Mouse (Mus musculus): ENCODE measurements around the gene Pdpn. TPM values are rescaled to one million over a fixed set of nuclear protein-coding genes. Genes with fewer than 3 reads are reported as not detected.

Gene Pdpn
- polyA plus RNA-seq, 1 experiment from 2014 or later: 25.4 TPM

GRCm38 (mm10) chr4:143298431-143299315, 691 bp downstream of the Pdpn start:
- Histone ChIP-seq H3K27ac (replicated peaks) (peak overlapping the region; percentile 43), H3K9me3 (no peaks in the 10 kb centered on the region), H3K4me1 (peaks cover 46% of the 10 kb centered on the region), H3K27me3 (replicated peaks) (peaks cover 37% of the 10 kb centered on the region), H3K4me2 (peak overlapping the region; percentile 73), H3K36me3 (peaks cover 1% of the 10 kb centered on the region; the same call in 1 of the 2 replicates), H3K9ac (peak overlapping the region; percentile 81), H3K4me3 (peak overlapping the region; percentile 60)
- ATAC-seq (ENCODE audit: extremely low read depth, insufficient number of reproducible peaks, low FRiP score, low TSS enrichment): peak; percentile 38; the same call in 1 of the 2 replicates
- WGBS: 8% methylated on average over 24 of the region's 24 CpGs

- WGBS: 24% methylated on average over 12 of the region's 12 CpGs
- ATAC-seq (ENCODE audit: extremely low read depth, insufficient number of reproducible peaks, low FRiP score, low TSS enrichment): no peak
- peaks cover 46% of the 10 kb centered on the region for H3K4me1 ChIP-seq
- H3K27ac ChIP-seq (replicated peaks): no peak overlapping the region
- H3K9me3 ChIP-seq: no peaks in the 10 kb centered on the region
- peak overlapping the region; percentile 51 for H3K4me2 ChIP-seq
- peak overlapping the region; percentile 8; the same call in 1 of the 2 replicates for H3K9ac ChIP-seq
- H3K4me3 ChIP-seq: peak overlapping the region; percentile 27
- H3K27me3 ChIP-seq (replicated peaks): peaks cover 32% of the 10 kb centered on the region
- H3K36me3 ChIP-seq: peaks cover 13% of the 10 kb centered on the region; the same call in 1 of the 2 replicates
Measured at GRCm38 (mm10) chr4:143297016-143297556, 2.3 kb downstream of the Pdpn start.

- H3K4me2 ChIP-seq: no peak overlapping the region; the same call in 1 of the 2 replicates
- H3K9me3 ChIP-seq: no peaks in the 10 kb centered on the region
- H3K4me1 ChIP-seq: peaks cover 45% of the 10 kb centered on the region
- no peak overlapping the region for H3K4me3 ChIP-seq
- H3K27ac ChIP-seq (replicated peaks): no peak overlapping the region
- H3K9ac ChIP-seq: no peak overlapping the region
- peaks cover 28% of the 10 kb centered on the region for H3K27me3 ChIP-seq (replicated peaks)
- ATAC-seq (ENCODE audit: extremely low read depth, insufficient number of reproducible peaks, low FRiP score, low TSS enrichment): no peak
- WGBS: 53% methylated on average over 5 of the region's 5 CpGs
- peaks cover 13% of the 10 kb centered on the region; the same call in 1 of the 2 replicates for H3K36me3 ChIP-seq
Measured at GRCm38 (mm10) chr4:143296153-143296552, 3.2 kb downstream of the Pdpn start.

- WGBS: 62% methylated on average over 6 of the region's 6 CpGs
Measured at GRCm38 (mm10) chr4:143294324-143294723, 5.0 kb downstream of the Pdpn start.

GRCm38 (mm10) chr4:143288880-143289279, 10.5 kb downstream of the Pdpn start:
- Histone ChIP-seq H3K4me2 (no peak overlapping the region), H3K9ac (0 out of 2 replicates have a peak overlapping the region, but pooled peaks have one; percentile 33), H3K4me1 (peaks cover 19% of the 10 kb centered on the region), H3K4me3 (no peak overlapping the region), H3K36me3 (peaks cover 13% of the 10 kb centered on the region; the same call in 1 of the 2 replicates), H3K27me3 (replicated peaks) (no peaks in the 10 kb centered on the region), H3K9me3 (no peaks in the 10 kb centered on the region), H3K27ac (replicated peaks) (peak overlapping the region; percentile 32; the same call in 1 of the 2 replicates)
- ATAC-seq (ENCODE audit: extremely low read depth, insufficient number of reproducible peaks, low FRiP score, low TSS enrichment): no peak
- WGBS: 25% methylated on average over 7 of the region's 7 CpGs

More at GRCm38 (mm10) chr4:143294324-143294723, 5.0 kb downstream of the Pdpn start:
- Histone ChIP-seq H3K4me2 (no peak overlapping the region), H3K27me3 (replicated peaks) (peaks cover 14% of the 10 kb centered on the region), H3K9ac (no peak overlapping the region), H3K4me3 (no peak overlapping the region), H3K36me3 (peaks cover 13% of the 10 kb centered on the region; the same call in 1 of the 2 replicates), H3K27ac (replicated peaks) (no peak overlapping the region), H3K4me1 (peaks cover 39% of the 10 kb centered on the region), H3K9me3 (no peaks in the 10 kb centered on the region)
- ATAC-seq (ENCODE audit: extremely low read depth, insufficient number of reproducible peaks, low FRiP score, low TSS enrichment): no peak

GRCm38 (mm10) chr4:143288473-143288872, 10.9 kb downstream of the Pdpn start:
- Histone ChIP-seq H3K4me1 (peaks cover 19% of the 10 kb centered on the region), H3K4me2 (no peak overlapping the region), H3K9ac (no peak overlapping the region), H3K4me3 (no peak overlapping the region), H3K36me3 (peaks cover 10% of the 10 kb centered on the region; the same call in 1 of the 2 replicates), H3K27me3 (replicated peaks) (no peaks in the 10 kb centered on the region), H3K9me3 (no peaks in the 10 kb centered on the region), H3K27ac (replicated peaks) (peak overlapping the region; percentile 32; the same call in 1 of the 2 replicates)
- ATAC-seq (ENCODE audit: extremely low read depth, insufficient number of reproducible peaks, low FRiP score, low TSS enrichment): no peak
- WGBS: 60% methylated on average over 6 of the region's 6 CpGs

- Histone ChIP-seq H3K27me3 (replicated peaks) (no peaks in the 10 kb centered on the region), H3K4me2 (no peak overlapping the region), H3K9me3 (no peaks in the 10 kb centered on the region), H3K9ac (no peak overlapping the region), H3K27ac (replicated peaks) (no peak overlapping the region), H3K4me3 (no peak overlapping the region), H3K4me1 (peaks cover 23% of the 10 kb centered on the region), H3K36me3 (no peaks in the 10 kb centered on the region)
- no peak for ATAC-seq (ENCODE audit: extremely low read depth, insufficient number of reproducible peaks, low FRiP score, low TSS enrichment)
- WGBS: 66% methylated on average over 4 of the region's 4 CpGs
Measured at GRCm38 (mm10) chr4:143287065-143287464, 12.3 kb downstream of the Pdpn start.

GRCm38 (mm10) chr4:143280166-143280565, 19.2 kb downstream of the Pdpn start:
- H3K9ac ChIP-seq: no peak overlapping the region
- no peaks in the 10 kb centered on the region for H3K27me3 ChIP-seq (replicated peaks)
- 85% methylated on average over 3 of the region's 3 CpGs for WGBS
- H3K27ac ChIP-seq (replicated peaks): peak overlapping the region; percentile 48
- no peak for ATAC-seq (ENCODE audit: extremely low read depth, insufficient number of reproducible peaks, low FRiP score, low TSS enrichment)
- H3K4me1 ChIP-seq: peaks cover 33% of the 10 kb centered on the region
- H3K4me2 ChIP-seq: no peak overlapping the region
- H3K9me3 ChIP-seq: no peaks in the 10 kb centered on the region
- H3K36me3 ChIP-seq: no peaks in the 10 kb centered on the region
- H3K4me3 ChIP-seq: no peak overlapping the region

- Histone ChIP-seq H3K4me2 (no peak overlapping the region), H3K9ac (no peak overlapping the region), H3K27ac (replicated peaks) (peak overlapping the region; percentile 48), H3K4me3 (no peak overlapping the region), H3K9me3 (no peaks in the 10 kb centered on the region), H3K4me1 (peaks cover 33% of the 10 kb centered on the region), H3K36me3 (no peaks in the 10 kb centered on the region), H3K27me3 (replicated peaks) (no peaks in the 10 kb centered on the region)
- WGBS: 43% methylated on average over 12 of the region's 12 CpGs
- ATAC-seq (ENCODE audit: extremely low read depth, insufficient number of reproducible peaks, low FRiP score, low TSS enrichment): no peak
Measured at GRCm38 (mm10) chr4:143279661-143280060, 19.7 kb downstream of the Pdpn start.

GRCm38 (mm10) chr4:143279016-143279415, 20.3 kb downstream of the Pdpn start:
- Histone ChIP-seq H3K4me2 (no peak overlapping the region), H3K9ac (no peak overlapping the region), H3K36me3 (no peaks in the 10 kb centered on the region), H3K9me3 (no peaks in the 10 kb centered on the region), H3K4me1 (peaks cover 33% of the 10 kb centered on the region), H3K4me3 (no peak overlapping the region), H3K27ac (replicated peaks) (0 out of 2 replicates have a peak overlapping the region, but pooled peaks have one; percentile 21), H3K27me3 (replicated peaks) (no peaks in the 10 kb centered on the region)
- WGBS: 88% methylated on average over 5 of the region's 5 CpGs
- no peak for ATAC-seq (ENCODE audit: extremely low read depth, insufficient number of reproducible peaks, low FRiP score, low TSS enrichment)

GRCm38 (mm10) chr4:143278429-143278871, 20.9 kb downstream of the Pdpn start:
- Histone ChIP-seq H3K4me1 (peaks cover 33% of the 10 kb centered on the region), H3K36me3 (0 out of 2 replicates have a peak, but pooled peaks cover 4% of the 10 kb centered on the region), H3K4me2 (peak overlapping the region; percentile 40), H3K27me3 (replicated peaks) (no peaks in the 10 kb centered on the region), H3K4me3 (no peak overlapping the region), H3K27ac (replicated peaks) (0 out of 2 replicates have a peak overlapping the region, but pooled peaks have one; percentile 8), H3K9me3 (no peaks in the 10 kb centered on the region), H3K9ac (no peak overlapping the region)
- WGBS: 48% methylated on average over 14 of the region's 14 CpGs
- no peak for ATAC-seq (ENCODE audit: extremely low read depth, insufficient number of reproducible peaks, low FRiP score, low TSS enrichment)

Data from heart, embryonic 13.5 days (tissue).